Mouse (Mus musculus) brain, embryonic 14.5 days (tissue): Measurements from ENCODE around the gene Igsf9.

Source experiments
- CTCF ChIP-seq: fragments of 200-500 bp; IDR thresholded peaks from 2 replicates; pipeline ENCODE4 v1.5.1; 2012; ENCODE audit warnings: inconsistent platforms, mild to moderate bottlenecking, moderate library complexity, borderline replicate concordance; ENCODE audit not compliant: insufficient read depth, insufficient read length; ENCODE audit errors: extremely low read depth
- POLR2A ChIP-seq: fragments of 200-500 bp; IDR thresholded peaks from 2 replicates; pipeline ENCODE4 v1.6.1; 2012; ENCODE audit warnings: mild to moderate bottlenecking, inconsistent platforms, borderline replicate concordance; ENCODE audit not compliant: poor library complexity, insufficient read depth, insufficient read length, severe bottlenecking; ENCODE audit errors: extremely low read depth

DNA sequence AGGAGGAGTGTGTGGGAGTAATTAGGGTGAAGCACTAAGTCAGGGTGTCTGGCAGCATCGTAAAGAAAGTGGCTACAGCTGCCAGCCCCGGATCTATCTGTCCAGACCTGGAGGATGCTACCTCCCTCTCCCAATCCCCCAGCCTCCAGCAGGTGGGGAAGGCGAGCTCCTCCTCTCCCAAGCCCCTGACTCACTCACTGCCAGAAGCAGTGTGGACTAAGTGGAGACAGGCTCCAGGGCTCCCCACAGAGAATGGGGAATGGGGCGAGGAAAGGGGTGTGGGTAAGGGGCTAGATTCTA lies 1.7 kb downstream of the Igsf9 start:
- no peak for TF ChIP-seq POLR2A
- peak; percentile 29; the same call in 1 of the 2 replicates for TF ChIP-seq CTCF
